Mouse (Mus musculus) mesoderm, embryonic 11.5 days (tissue): ENCODE data around the gene Ndufb8.
A peak's percentile ranks its signal among the peaks of the same experiment; 100 is the strongest.

ENCODE experiments used
- DNase-seq: peaks from one replicate; pipeline ENCODE4 v3.0.0-alpha.2; 2012; ENCODE audit warnings: low read depth, low spot score

The Ndufb8 gene

DNA sequence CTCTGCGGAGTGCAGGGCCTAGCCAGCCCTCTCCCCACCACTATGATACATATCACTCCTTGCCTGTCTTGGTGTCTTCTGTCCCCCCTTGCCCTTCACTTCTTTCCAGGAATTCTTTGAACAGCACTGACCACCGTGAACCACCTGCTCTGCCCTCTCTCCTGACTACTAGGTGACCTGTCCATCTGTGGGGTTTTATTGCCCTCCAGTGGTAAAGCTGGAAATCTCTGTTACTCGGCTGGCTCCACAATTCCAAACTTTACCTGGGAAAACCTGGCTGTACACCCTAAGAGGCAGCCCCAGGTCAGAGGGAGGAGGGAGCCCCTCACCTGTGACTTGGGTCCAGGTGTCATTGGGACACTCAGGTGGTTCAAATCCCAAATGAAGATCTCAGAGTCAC, 19.9 kb downstream of the Ndufb8 start:
- no peak for DNase-seq

- DNase-seq, result no peak
Measured at GRCm38 (mm10) chr19:44530018-44530417, 25.2 kb downstream of the Ndufb8 start.

- no peak for DNase-seq
Measured at GRCm38 (mm10) chr19:44525551-44526205, 29.6 kb downstream of the Ndufb8 start.

DNA sequence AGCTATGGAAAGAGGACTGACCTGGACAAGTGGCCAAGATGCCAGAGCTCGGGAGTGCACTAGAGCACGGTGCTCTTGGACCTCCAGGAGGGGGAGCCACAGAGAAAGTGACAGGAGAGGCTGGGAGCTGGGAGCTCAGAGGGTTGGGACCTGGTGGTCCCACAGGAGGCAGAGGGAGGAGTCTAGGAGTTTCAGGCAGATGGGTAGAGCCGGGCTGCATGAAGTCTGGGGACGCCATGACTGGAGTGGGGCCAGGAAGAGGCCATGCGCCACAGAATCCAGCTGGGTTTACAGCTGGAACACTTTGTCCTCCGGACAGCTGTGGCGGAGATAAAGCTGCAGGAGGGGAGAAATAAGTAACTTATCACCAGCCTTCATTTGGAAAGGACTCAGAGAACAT, 36.1 kb downstream of the Ndufb8 start:
- no peak for DNase-seq

- no peak for DNase-seq
Measured at GRCm38 (mm10) chr19:44517996-44518768, 37.1 kb downstream of the Ndufb8 start.

- DNase-seq, result no peak
Measured at GRCm38 (mm10) chr19:44515769-44516168, 39.5 kb downstream of the Ndufb8 start.

DNA sequence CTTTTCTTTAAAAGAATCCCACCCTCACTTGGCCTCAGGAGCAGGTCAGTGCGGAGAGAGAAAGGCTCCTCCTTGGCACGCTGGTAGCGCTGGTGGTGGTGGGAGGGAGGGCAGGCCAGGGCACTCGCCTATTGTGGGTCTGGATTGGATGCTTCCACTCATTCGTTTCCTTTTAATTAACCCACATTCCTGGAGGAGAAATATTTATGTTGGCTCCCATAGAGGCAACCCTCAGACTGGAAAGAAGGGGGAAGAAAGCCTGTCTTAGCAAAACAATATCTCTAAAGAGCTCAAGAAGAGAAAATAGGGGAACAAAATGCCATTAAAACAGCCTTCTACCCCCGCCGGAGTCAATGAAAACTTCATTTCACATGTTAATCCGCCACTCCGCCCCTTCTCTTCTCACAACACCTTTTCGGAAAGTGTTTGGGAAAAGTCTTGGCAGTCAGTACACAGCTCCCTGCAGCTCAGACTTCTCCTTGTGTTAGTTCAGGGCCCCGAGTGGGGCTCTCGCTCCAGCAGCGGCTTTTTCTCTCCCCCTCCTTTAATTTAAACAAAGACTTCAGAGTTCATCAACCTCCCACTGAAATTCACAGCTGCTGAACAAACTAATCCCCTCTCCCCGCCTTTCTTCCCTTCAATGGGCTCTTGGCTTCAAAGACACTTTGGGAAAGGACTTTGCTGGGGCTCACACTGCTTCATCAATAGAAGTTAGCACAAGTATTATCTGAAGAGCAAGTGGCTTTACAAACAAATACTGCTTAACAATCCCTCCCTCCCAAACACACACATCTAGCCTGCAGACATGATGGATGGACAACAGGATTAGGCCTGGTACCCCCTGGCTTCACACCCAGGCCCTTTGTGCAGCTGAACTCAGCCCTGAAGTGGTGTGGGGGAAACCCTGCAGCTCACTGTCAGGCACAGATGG, 40.5 kb downstream of the Ndufb8 start:
- DNase-seq, result peak; percentile 61

- DNase-seq, result no peak
Measured at GRCm38 (mm10) chr19:44513921-44514482, 41.2 kb downstream of the Ndufb8 start.

DNA sequence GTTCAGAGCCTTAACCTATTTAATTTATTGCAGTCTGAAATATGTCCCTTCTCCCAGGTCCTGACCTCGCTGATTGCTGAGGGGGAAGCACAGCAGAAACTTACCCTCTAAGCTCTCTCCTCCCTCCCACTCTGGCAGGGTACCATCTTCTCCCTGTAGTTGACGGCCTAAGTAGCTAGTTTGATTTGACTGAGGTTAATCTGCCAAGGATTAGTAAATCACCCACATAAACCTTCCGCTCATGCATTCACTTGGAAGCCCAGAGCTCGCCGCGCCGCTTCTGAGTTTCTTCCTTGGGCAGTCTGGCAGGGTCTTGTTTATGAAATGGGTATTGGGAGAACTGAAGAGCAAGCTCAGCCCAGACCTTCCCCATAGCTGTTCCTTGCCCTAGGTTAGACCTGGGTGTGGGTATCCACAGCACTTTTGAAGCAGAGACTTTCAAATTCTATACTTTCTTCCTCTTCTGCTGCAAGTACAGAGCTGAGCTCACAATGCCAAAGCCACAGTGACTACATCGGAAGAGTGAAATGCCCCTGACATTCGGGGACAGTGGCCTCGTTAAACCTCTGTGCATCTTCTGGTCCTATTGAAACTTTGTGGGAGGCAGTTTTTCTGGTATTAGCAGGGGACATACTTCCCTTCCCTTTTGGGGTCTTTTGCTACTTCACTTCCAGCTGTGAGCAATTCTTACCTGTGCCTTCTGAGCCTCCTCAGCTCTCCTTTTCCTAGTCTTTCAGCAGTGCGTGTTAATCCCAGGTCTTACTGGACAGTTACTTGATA, 42.0 kb downstream of the Ndufb8 start:
- DNase-seq, result no peak

- no peak for DNase-seq
Measured at GRCm38 (mm10) chr19:44512601-44513000, 42.6 kb downstream of the Ndufb8 start.

DNA sequence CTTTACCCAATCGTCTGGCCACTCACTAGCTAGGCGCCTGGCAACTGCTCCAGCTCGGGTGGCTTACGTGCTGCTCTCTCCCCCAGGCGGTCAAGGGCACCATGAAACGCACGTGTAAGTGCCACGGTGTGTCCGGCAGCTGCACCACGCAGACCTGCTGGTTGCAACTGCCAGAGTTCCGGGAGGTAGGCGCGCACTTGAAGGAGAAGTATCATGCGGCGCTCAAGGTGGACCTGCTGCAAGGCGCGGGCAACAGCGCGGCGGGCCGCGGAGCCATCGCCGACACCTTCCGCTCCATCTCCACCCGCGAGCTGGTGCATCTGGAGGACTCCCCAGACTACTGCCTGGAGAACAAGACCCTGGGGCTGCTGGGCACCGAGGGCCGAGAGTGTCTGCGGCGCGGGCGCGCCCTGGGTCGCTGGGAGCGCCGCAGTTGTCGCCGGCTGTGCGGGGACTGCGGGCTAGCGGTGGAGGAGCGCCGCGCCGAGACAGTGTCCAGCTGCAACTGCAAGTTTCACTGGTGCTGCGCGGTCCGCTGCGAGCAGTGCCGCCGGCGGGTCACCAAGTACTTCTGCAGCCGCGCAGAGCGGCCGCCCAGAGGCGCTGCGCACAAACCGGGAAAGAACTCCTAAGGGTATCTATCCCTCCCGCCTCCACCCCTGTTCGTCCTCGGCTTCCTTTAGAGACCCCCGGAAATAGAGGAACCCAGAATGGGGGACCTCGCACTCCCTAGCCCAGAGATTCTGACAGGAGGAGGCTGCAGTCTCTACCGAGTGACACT, 43.6 kb downstream of the Ndufb8 start:
- DNase-seq, result peak; percentile 68

DNA sequence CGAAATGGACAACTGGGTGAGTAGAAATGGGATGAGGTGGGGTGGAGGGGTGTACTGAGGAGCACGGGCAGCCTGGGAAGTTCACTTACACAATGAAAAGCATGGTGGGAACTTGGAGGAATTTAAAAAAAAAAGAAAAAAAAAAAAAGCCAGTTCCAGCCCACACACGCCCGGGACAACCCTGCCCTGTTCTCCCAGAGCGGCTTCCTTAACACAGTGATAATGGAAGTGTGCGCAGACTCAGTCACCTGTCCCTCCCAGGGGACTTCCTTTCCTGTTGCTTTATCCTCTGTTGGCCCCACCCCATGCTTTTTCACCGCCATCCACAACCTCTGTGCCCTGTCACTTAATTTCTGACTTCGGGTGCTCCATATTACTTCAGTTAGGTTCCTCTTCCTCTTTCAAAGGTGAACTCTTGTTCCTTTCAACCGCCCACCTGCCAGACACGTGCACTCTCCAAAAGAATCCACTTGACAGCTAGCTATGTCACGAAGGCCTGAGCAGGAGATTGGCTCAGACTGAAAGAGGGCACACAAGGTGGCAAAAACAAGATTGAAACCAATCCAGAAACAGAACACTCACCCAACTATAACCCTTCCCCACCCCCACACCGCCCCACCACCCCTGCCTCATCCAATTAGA, 44.6 kb downstream of the Ndufb8 start:
- no peak for DNase-seq

DNA sequence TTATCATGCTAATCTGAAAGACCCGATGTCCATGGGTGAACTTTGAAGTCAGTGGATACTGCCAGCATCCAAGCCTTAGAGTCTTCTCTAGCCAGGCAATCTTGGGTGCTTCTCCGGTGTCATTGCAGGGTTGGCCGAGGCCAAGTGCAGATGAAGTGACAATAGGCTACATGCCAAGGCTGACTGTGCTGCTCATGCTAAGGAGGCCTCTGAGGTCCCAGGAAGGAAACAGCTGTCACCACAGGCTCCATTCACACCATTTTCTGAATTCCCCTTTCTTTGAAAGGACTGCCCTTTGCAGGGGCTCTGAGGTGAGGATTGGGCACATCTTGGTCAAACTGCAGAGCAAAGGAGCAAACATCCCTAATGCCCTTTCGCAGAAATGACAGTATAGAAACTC, 52.5 kb downstream of the Ndufb8 start:
- no peak for DNase-seq

DNA sequence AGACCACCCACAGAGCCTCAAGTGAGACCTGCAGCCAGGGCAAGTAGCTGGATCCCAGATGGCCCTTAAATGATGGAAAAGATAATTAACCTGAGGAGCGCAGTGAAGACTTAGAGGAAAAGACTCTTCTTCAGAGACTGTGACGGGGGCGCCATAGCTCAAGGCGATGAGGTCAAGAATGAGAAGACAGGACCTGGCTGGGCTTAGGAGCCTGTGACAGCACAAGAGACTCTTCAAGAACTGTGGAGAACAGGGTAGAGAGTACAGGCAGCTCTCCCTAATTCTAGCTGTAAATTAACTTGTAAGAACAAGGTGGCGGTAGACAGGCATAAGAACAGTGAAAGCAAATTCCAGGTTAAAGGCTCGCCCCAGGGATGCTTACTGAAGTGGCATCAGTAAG, 53.3 kb downstream of the Ndufb8 start:
- no peak for DNase-seq

- no peak for DNase-seq
Measured at GRCm38 (mm10) chr19:44500240-44500639, 55.0 kb downstream of the Ndufb8 start.

DNA sequence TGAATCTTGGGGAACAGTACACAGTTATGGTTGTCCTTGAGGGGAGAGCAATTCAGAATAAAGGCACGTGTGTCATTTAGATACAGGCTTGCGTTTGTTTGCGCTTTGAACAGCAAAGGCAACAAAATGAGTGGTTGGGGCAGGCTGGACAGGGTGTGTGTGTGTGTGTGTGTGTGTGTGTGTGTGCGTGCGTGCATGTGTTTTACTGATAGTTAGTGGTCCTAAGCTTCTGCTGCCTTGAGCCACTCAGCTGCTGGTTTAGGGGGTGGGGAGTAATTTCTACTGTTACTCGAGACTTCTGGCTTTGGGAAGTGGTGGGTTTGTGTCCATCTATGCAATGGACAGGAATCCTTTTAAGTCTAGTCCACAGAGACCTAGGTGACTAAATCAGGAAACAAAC, 56.3 kb downstream of the Ndufb8 start:
- DNase-seq, result no peak
